Mouse (Mus musculus): Measurements from ENCODE around the gene Gm5901.

Gene Gm5901

GRCm38 (mm10) chr7:105425424-105426043 lies 50.7 kb downstream of the Gm5901 start, which contains the start of gene Cckbr:
TSS of gene Cckbr (plus strand) at chr7:105425731.
- Histone ChIP-seq H3K36me3 (ENCODE audit: control insufficient read depth, insufficient read depth, low read length, poor library complexity, severe bottlenecking) (no peaks in the 10 kb centered on the region), H3K27me3 (ENCODE audit: control insufficient read depth, insufficient read depth, low read length, poor library complexity, severe bottlenecking) (no peaks in the 10 kb centered on the region)
- DNase-seq (ENCODE audit: low read depth, low spot score) = no peak

DNA sequence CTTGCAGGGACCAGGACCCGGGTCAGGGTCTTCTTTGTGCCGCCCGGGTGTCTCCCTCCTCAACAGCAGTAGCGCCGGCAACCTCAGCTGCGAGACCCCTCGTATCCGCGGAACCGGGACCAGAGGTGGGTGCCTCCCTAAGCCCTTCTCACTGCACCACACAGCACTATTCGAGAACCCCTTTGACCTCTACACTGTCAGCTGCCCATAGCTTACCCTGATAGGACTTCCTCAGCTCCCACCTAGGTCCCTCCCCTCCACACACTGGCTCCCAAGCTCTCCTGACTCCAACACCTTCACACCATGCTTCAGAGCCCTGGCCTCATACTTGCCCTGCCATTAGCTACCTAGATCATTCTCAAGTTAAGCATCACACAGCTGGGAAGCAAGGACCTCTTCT lies 51.2 kb downstream of the Gm5901 start:
- Histone ChIP-seq H3K36me3 (ENCODE audit: control insufficient read depth, insufficient read depth, low read length, poor library complexity, severe bottlenecking) (no peaks in the 10 kb centered on the region), H3K27me3 (ENCODE audit: control insufficient read depth, insufficient read depth, low read length, poor library complexity, severe bottlenecking) (no peaks in the 10 kb centered on the region)
- no peak for DNase-seq (ENCODE audit: low read depth, low spot score)

All from splenic B cell, adult 2 months (primary cell).